Mouse (Mus musculus): ENCODE results near the gene Nrip2.

Nrip2 gene

DNA sequence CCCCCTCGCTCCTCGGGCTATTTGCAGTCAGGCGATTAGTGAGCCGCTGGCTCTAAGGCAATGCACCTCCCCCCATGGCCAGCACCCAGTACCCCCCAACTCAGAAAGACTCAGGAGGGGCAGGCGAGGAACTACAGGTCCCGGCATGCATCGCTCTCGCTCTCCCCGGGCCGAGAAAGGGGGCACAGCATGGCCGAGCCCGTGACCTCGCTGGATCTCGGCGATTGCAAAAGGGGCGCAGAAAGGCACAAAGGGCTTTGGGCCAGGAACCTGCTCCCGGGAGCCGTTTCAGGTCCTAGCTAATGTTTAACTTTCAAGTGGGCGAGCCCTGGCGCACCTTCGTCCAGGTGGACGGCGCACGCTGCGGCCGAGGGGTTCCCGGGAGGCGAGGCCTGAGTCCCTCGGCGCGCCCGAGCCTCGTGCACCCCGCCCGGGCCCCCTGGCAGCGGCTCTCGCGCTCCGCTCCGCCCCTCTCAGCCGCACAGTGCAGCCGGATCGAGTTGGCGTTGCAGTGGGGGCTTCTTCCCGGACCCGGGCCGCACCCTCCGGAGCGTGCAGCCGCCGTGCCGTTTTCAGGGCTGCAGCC is 38.7 kb downstream of the Nrip2 start:
- DNase-seq (ENCODE audit: low spot score in 2 of 2), result peak; percentile 57 to 71

GRCm38 (mm10) chr6:128438317-128438870 is 39.3 kb downstream of the Nrip2 start, which contains the start of gene Fkbp4:
Gene Fkbp4, minus strand, starts transcription at chr6:128438677.
- peak; percentile 92 for DNase-seq (ENCODE audit: low spot score in 2 of 2)

DNA sequence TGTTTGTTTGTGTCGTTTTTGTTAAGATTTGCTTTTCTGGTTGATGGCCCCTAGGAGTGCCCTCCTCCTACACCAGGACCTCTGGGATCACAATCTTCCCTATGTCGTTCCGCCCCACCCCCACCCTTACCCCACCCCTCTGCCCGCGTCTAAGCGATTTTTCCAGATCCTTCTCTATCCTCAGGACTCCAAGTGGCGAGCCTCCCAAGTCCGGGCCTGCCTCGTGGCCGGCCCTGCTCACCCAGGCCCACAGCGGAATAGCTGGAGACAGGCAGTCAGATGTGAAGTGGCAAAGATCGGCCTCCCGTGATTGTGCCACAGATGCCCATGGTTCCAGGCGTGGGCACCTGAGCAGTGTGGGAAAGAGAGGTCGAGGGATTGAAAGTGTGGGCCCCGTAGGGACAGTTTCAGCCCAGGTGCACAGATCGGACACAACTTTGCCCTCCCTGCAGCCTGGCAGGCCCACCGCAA is 39.8 kb downstream of the Nrip2 start:
- DNase-seq (ENCODE audit: low spot score in 2 of 2), result no peak

GRCm38 (mm10) chr6:128440238-128440637 is 41.1 kb downstream of the Nrip2 start:
- no peak for DNase-seq (ENCODE audit: low spot score in 2 of 2)

DNA sequence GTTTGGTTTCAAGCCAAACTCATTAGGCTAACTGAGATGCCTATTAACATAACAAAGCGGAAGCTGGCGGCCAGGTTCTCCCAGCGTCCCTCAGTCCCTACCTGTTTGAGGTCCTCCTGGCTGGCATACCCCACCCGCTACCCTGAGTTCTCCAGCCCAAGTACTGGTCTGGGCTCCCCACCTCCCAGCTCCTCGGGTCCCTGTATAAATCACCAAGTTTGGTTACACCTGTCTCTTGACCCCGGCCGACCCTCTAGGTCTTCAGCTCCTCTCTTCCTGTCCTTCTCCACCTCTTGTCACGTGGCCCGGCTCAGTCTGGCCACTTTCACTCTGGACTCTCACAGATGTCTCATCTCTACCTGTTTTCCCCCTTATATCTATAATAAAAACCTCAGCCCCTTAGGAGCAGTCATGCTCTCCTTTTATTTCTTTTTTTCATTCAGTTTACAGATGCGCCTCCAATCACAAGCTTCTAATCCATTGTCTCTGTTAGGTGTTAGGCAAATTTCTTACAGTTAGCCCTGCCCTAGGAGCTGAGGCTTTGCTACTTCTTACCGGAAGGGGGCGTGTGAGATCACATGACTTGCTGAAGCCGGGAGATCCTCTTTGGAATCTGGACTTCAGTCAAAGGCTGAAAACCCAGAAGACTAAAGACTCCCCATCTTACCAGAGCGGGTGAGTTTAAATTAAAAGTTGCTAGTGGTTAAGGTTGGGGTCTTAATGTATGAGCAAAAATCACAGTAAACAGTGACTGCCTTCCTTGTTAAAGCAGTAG is 46.9 kb downstream of the Nrip2 start:
- DNase-seq (ENCODE audit: low spot score in 2 of 2), result peak in 1 of 2 experiments; percentile 69

GRCm38 (mm10) chr6:128447063-128447462 is 48.0 kb downstream of the Nrip2 start:
- DNase-seq (ENCODE audit: low spot score in 2 of 2), result no peak

DNA sequence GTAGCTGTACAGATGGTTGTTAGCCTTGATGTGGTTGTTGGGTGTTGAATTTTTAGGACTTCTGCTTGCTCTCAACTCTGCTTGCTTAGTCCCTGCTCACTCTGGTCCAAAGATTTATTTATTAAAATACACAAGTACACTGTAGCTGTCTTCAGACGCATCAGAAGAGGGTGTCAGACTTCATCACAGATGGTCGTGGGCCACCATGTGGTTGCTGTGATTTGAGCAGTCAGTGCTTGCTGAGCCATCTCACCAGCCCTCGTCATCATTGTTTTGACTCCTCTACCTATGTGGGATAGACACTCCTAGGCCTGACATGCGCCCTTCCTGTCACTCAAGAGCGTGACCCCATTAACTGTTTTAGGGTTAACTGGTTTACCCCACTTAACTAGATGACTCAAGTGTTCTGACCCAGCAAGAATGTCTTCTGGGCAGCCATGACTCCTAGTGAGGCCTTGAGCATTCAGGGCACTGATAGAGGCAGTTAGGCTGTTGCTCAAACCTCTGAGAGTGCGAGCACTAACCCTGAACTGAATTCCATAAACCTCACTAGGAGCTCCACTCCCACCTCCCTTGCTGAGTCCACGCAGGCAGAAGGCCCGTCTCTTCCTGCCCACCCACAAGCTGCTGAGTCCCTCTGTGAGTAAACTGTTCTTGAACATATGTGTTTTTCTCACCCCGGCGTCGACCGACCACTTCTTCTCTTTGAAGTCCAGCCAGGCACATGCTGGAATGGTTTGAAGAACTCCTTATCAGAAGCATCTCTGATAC is 56.9 kb downstream of the Nrip2 start:
- DNase-seq (ENCODE audit: low spot score in 2 of 2), result no peak

- no peak for DNase-seq (ENCODE audit: low spot score in 2 of 2)
These were observed 58.1 kb downstream of the Nrip2 start for GRCm38 (mm10) chr6:128457186-128457585.

- DNase-seq (ENCODE audit: low spot score in 2 of 2), result no peak
These were observed 61.2 kb downstream of the Nrip2 start for GRCm38 (mm10) chr6:128460321-128460720.

GRCm38 (mm10) chr6:128460729-128461503 is 61.8 kb downstream of the Nrip2 start:
- no peak for DNase-seq (ENCODE audit: low spot score in 2 of 2)

- no peak for DNase-seq (ENCODE audit: low spot score in 2 of 2)
These were observed 62.5 kb downstream of the Nrip2 start for GRCm38 (mm10) chr6:128461606-128462005.

- DNase-seq (ENCODE audit: low spot score in 2 of 2), result no peak
These were observed 65.9 kb downstream of the Nrip2 start for GRCm38 (mm10) chr6:128464996-128465395.

All from urinary bladder, postnatal 4 days (tissue).